Mouse (Mus musculus) E14TG2a.4 (cell line): ENCODE measurements around the gene Syngap1.
A peak's percentile ranks its signal among the peaks of the same experiment; 100 is the strongest.

Experiments used
- H3K27me3 ChIP-seq: 2 replicates; pipeline ENCODE4 v1.6.1; 2014; ENCODE audit warnings: low read length, control low read depth; ENCODE audit not compliant: insufficient read depth
- H3K36me3 ChIP-seq: 2 replicates; pipeline ENCODE4 v1.6.1; 2014; ENCODE audit warnings: low read length, control low read depth; ENCODE audit not compliant: insufficient read depth
- H3K4me1 ChIP-seq: replicated peaks from 2 replicates; pipeline ENCODE4 v1.6.1; 2014; ENCODE audit warnings: low read depth, low read length, control low read depth
- H3K4me3 ChIP-seq: replicated peaks from 2 replicates; pipeline ENCODE4 v1.5.1; 2014; ENCODE audit warnings: mild to moderate bottlenecking, low read length
- H3K9me3 ChIP-seq: 2 replicates; pipeline ENCODE4 v1.6.1; 2014; ENCODE audit warnings: low read length, control low read depth
- CTCF ChIP-seq: conservative IDR thresholded peaks from 2 replicates; pipeline ENCODE4 v1.5.1; 2014; ENCODE audit warnings: low read length
- NANOG ChIP-seq: IDR thresholded peaks from 2 replicates; pipeline ENCODE4 v1.6.1; 2014; ENCODE audit warnings: borderline replicate concordance, low read length, mixed read lengths
- POU5F1 ChIP-seq: IDR thresholded peaks from 2 replicates; pipeline ENCODE4 v1.6.1; 2014; ENCODE audit warnings: low read length, borderline replicate concordance

Gene Syngap1

DNA sequence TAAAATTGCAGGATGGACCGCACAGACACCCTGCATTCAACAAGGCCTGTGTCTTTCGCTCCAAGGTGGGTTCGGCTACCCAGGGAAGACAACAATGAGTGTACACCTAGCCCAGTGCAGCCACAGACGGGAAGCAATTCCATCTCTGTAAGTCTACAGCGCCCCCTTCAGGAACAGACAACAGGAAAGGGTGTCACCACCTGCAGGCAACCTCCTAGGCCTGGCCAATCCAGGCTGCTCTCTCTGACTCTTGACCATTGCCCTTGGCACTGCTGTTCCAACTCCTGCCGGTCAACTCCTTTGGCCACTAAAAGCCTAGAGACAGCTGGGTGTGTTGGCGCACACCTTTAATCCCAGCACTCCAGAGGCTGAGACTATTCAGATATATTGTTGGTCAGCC is 60.1 kb downstream of the Syngap1 start:
- H3K36me3 ChIP-seq, result no peaks in the 10 kb centered on the region
- peaks cover 7% of the 10 kb centered on the region; the same call in 1 of the 2 replicates for H3K27me3 ChIP-seq
- TF ChIP-seq POU5F1 (no peak), CTCF (peak; percentile 62)
- H3K4me3 ChIP-seq, result peak overlapping the region; percentile 41; the same call in 1 of the 2 replicates
- H3K4me1 ChIP-seq, result peaks cover 81% of the 10 kb centered on the region
- no peaks in the 10 kb centered on the region for H3K9me3 ChIP-seq

DNA sequence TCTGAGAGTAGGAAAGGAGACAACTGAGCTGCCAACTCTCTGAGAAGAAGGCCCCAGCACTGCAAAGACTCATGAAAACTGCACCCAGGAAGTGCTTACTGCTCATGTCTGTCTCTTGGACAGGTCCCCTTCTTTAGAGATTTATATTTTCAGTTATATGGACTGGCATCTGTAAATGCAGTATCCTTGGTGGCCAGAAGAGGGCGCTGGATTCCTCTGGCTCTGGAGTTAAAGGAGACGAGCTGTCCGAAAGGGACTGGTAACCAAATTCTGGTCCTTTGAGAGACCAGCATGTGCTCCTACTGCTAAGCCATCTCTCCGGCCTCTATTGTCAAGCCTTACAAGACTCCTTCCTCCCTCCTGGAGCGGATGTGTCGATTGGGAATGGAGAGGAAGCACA is 60.8 kb downstream of the Syngap1 start:
- peak; percentile 95 for TF ChIP-seq CTCF
- no peak for TF ChIP-seq NANOG
- H3K27me3 ChIP-seq, result peaks cover 7% of the 10 kb centered on the region; the same call in 1 of the 2 replicates
- no peaks in the 10 kb centered on the region; the same call in 1 of the 2 replicates for H3K9me3 ChIP-seq
- H3K4me3 ChIP-seq, result no peak overlapping the region
- H3K4me1 ChIP-seq, result peaks cover 80% of the 10 kb centered on the region
- no peaks in the 10 kb centered on the region for H3K36me3 ChIP-seq

DNA sequence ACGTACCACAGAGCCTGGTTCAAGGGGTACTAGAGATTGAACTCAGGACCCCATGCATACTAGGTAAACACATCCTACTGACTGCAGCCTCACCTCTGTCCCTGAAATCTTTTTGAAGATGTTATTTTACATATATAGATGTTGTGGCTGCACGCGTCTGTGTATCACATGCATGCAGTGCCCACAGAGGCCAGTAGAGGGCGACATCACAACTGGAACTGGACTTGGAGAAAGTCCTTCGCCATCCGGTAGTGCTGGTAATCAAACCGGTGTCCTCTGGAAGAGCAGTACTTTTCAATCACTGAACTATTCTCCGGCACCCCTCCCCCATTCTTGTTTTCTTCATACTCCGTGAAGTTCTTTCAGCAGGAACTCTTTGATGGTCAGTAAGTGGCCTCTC is 63.4 kb downstream of the Syngap1 start:
- H3K9me3 ChIP-seq, result no peaks in the 10 kb centered on the region; the same call in 1 of the 2 replicates
- TF ChIP-seq NANOG (no peak), CTCF (peak; percentile 96)
- peaks cover 78% of the 10 kb centered on the region for H3K4me1 ChIP-seq
- H3K4me3 ChIP-seq, result peak overlapping the region; percentile 61
- peaks cover 7% of the 10 kb centered on the region; the same call in 1 of the 2 replicates for H3K27me3 ChIP-seq
- no peaks in the 10 kb centered on the region for H3K36me3 ChIP-seq

DNA sequence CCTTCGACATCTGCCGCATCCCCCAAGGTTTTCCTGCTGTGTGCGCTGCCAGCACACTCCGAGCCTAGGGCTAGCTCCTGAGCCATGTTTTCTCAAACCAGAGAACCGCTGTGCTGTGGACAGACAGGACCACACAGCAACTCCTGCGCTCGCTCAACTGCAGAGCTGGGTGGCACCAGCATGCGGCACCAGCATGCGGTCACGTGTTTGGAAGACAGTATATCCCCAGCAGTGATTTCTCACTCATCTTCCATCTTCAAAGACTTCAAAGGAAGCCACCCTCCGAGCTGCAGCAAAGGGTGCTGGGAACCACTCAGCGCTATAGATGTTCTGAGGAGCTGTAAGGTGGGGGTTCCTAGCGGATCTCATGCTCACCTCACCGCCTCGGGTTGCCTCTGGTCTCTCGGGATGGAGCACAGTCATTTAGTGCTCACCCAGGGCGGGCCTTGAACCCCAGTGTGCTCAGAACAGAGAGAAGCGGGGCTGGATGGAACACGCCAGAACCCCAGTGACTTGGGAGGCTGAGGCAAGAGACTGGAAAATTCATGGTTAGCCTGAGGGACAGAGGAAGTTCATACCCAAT is 63.9 kb downstream of the Syngap1 start:
- no peaks in the 10 kb centered on the region for H3K36me3 ChIP-seq
- peaks cover 78% of the 10 kb centered on the region for H3K4me1 ChIP-seq
- H3K9me3 ChIP-seq, result no peaks in the 10 kb centered on the region; the same call in 1 of the 2 replicates
- peak overlapping the region; percentile 61 for H3K4me3 ChIP-seq
- H3K27me3 ChIP-seq, result peaks cover 7% of the 10 kb centered on the region; the same call in 1 of the 2 replicates
- TF ChIP-seq POU5F1 (no peak), NANOG (no peak), CTCF (no peak)

DNA sequence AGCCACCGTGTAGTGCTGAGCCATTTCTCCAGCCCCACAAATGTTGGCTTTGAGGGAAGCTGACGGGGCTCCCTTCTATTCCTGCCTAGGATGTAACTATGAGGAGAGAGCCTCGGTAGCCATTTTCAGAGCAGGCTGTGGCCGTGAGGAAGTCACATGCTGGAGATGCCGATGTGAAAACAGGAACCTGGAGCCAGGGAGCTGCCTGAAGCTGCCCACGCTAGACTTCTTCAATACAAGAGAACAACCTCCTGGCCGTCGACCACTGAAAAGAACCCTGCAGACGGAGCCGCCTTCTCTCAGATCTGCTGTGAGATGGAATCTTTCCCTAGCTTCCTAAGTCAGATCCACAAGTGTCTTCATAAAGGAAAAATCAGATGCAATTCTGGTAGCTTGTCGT is 64.6 kb downstream of the Syngap1 start:
- Histone ChIP-seq H3K36me3 (no peaks in the 10 kb centered on the region), H3K4me1 (peaks cover 78% of the 10 kb centered on the region)
- no peak for TF ChIP-seq NANOG
- no peak for TF ChIP-seq CTCF
- no peak for TF ChIP-seq POU5F1

DNA sequence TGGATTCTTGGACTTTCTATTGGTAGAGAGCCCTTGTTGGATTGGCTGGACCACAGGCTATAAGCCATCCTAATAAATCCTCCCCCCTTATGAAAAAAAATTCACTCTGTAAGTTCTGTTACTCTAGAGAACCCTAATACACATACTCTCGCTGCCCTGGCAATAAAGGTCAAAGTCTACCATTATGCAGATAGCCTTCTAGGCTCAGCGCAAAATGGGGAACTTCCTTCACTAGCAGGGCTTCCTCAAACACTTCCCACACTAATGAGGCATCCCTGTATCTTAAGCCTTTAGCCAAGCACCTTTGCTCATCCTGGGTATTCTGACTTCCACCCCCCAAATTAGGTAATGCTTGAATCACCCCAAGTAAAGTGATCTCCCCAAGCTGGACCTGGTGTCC is 67.2 kb downstream of the Syngap1 start:
- H3K4me3 ChIP-seq, result no peak overlapping the region

More for the DNA sequence above, 64.6 kb downstream of the Syngap1 start:
- Histone ChIP-seq H3K9me3 (no peaks in the 10 kb centered on the region; the same call in 1 of the 2 replicates), H3K27me3 (peaks cover 7% of the 10 kb centered on the region; the same call in 1 of the 2 replicates), H3K4me3 (peak overlapping the region; percentile 61)

DNA sequence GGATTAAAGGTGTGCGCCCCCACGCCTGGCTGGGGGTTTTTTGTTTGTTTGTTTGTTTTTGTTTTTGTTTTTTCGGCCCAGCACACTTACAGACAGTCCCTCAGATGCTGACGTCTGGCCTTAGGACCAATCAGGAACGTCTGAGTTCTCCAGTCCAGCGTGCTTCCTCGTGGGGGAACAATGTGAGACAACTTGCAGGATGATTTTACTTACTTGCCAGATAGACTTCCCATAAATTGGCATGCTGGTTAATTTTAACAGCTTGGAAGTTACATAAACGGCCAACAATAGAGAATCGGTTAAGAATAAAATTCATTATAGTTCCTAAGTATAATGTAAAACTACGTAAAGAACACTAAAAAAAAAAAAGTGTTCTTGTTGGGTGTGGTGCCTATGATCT is 70.1 kb downstream of the Syngap1 start:
- Histone ChIP-seq H3K27me3 (no peaks in the 10 kb centered on the region; the same call in 1 of the 2 replicates), H3K9me3 (no peaks in the 10 kb centered on the region; the same call in 1 of the 2 replicates), H3K4me1 (peaks cover 68% of the 10 kb centered on the region), H3K4me3 (no peak overlapping the region), H3K36me3 (no peaks in the 10 kb centered on the region)
- no peak for TF ChIP-seq NANOG

More for the DNA sequence above, 67.2 kb downstream of the Syngap1 start:
- TF ChIP-seq CTCF, result no peak
- no peak for TF ChIP-seq NANOG
- no peak for TF ChIP-seq POU5F1
- no peaks in the 10 kb centered on the region for H3K36me3 ChIP-seq
- peaks cover 87% of the 10 kb centered on the region for H3K4me1 ChIP-seq
- H3K27me3 ChIP-seq, result peaks cover 7% of the 10 kb centered on the region; the same call in 1 of the 2 replicates
- no peaks in the 10 kb centered on the region; the same call in 1 of the 2 replicates for H3K9me3 ChIP-seq

DNA sequence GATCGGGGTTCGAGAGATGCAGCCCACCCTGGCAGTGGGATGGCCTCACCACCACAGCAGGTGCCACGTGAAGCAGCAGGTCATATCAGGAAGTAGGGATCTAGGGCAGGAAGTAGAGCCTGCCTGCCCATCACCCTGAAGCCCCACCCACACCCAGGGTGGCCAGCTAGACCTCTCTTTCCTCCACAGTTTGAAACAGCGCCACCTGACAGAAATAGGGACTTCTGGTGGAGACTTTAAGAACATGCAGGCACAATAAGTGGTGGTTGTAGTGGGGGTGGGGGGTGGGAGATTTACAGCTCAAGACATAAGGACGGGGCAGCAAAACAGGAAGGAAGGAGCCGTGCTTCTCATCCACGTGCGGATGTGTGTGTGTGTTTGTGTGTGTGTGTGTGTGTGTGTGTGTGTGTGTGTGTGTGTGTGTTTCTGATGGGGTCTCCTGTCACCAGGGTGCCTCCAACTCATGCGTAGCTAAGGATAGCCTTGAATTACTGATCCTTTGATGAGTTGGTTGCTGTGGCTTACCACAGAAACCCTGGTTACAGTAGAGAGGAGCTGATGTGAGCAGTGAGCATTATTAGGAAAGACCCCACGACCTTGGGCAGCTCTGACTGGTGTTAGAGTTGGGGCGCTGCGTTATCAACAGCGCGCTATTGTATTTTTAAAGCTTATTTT is 71.1 kb downstream of the Syngap1 start:
- TF ChIP-seq CTCF (no peak), NANOG (no peak)

DNA sequence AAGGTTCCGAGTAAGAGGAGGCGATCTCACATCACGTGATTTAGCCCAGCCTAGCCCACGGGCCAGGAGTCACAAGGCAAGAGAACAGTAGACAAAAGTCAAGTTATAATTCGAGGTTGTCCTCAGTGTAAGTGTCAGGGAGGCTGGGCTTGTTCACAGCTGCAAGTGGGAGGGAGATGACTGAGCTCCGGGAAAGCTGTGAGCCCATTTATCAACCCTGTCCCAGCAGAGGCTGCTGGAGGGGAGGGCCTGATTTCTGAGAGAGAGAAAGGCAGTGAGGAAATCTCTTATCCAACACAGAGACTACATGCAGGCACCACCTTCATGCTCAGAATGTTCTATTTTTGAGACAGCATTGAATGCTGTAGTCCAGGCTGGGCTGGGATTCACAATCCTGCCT is 71.9 kb downstream of the Syngap1 start:
- peak overlapping the region; percentile 11; the same call in 1 of the 2 replicates for H3K4me3 ChIP-seq
- peaks cover 69% of the 10 kb centered on the region for H3K4me1 ChIP-seq
- TF ChIP-seq CTCF (no peak), NANOG (no peak), POU5F1 (no peak)
- H3K36me3 ChIP-seq, result no peaks in the 10 kb centered on the region
- no peaks in the 10 kb centered on the region; the same call in 1 of the 2 replicates for H3K27me3 ChIP-seq
- H3K9me3 ChIP-seq, result no peaks in the 10 kb centered on the region

More for the DNA sequence above, 71.1 kb downstream of the Syngap1 start:
- Histone ChIP-seq H3K4me1 (peaks cover 66% of the 10 kb centered on the region), H3K4me3 (peak overlapping the region; percentile 11; the same call in 1 of the 2 replicates), H3K27me3 (no peaks in the 10 kb centered on the region; the same call in 1 of the 2 replicates), H3K9me3 (no peaks in the 10 kb centered on the region), H3K36me3 (no peaks in the 10 kb centered on the region)
